Mouse (Mus musculus): ENCODE measurements around the gene Dusp13. TPM values are rescaled to one million over a fixed set of nuclear protein-coding genes. Genes with fewer than 3 reads are reported as not detected.

Gene Dusp13
- polyA plus RNA-seq, 1 experiment from 2014 or later: not detected

DNA sequence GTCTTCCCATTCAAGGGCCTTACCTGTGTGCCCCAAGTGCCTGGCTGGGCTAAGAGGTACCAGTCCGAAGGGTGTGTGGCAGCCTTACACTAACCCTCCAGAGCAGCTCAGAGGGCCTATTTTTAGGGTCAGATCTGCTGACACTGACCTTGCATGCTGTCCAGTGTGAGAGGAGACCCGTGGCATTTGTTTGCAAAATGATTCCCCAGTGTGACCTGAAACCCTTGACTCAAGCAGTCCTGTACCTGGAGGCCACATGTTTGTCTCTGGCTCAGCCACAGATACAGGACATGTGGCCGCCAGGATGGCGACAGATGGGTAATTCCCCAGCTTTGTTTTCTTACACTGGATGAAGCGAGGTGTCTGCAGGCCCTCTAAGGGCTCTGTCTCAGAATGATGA is 36.5 kb downstream of the Dusp13 start, which contains the start of gene Dupd1:
Dupd1 (minus strand) TSS at position 91 of the 400 bp plus-strand sequence.
- H3K9me3 ChIP-seq: no peaks in the 10 kb centered on the region
- no peaks in the 10 kb centered on the region for H3K36me3 ChIP-seq (replicated peaks)
- peaks cover 2% of the 10 kb centered on the region; the same call in 1 of the 2 replicates for H3K27me3 ChIP-seq (ENCODE audit: poor library complexity, severe bottlenecking)
- H3K4me1 ChIP-seq: peaks cover 14% of the 10 kb centered on the region
- H3K4me3 ChIP-seq: no peak within 1 kb of the TSS
- H3K27ac ChIP-seq: no peak within 1 kb of the TSS
- 81% methylated on average over 5 of the region's 5 CpGs for WGBS
- no peak for DNase-seq (ENCODE audit: extremely low spot score, low spot score)

DNA sequence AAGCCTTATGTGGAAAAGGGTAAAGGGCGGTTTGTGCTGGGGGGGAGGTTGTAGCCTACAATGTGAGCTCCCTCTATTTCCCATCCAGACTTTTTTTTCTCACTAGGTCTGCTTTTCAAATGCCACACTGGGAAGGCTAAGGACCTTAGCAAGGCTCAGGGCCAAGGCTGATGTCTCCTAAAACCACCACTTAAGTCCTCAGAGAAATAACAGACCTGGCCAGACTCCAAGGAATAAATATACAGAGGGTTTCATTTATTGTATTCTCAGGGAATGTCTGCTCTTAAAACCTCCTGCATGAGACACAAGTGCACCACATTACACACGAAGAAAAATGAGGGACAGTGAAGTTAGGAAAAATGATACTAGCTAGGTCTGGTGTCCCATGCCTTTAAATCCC is 39.8 kb downstream of the Dusp13 start:
- no peak for DNase-seq (ENCODE audit: extremely low spot score, low spot score)
- Histone ChIP-seq H3K4me1 (peaks cover 20% of the 10 kb centered on the region), H3K9me3 (no peaks in the 10 kb centered on the region), H3K36me3 (replicated peaks) (no peaks in the 10 kb centered on the region), H3K27ac (no peak overlapping the region; the same call in 1 of the 2 replicates), H3K27me3 (ENCODE audit: poor library complexity, severe bottlenecking) (no peaks in the 10 kb centered on the region), H3K4me3 (no peak overlapping the region)
- 84% methylated on average over 2 of the region's 2 CpGs for WGBS

DNA sequence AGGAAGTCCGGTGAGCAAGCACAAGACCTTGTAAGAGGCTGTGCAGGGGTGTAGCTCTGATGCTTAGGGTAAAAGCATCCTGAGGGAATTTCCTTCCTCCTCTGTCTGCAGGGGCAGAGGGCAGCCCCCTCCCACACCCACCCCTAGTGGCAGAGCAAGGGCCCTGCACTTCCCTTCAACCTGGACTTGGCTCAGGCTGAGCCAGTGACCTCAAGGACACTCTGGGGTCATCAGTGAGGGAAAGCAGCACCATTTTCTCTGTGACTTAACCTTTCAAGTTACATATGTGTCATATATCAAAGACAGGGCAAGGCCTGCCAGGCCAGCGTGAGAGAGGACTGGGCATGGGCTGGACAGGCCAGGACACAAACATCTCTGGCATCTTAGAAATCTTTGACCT is 41.4 kb downstream of the Dusp13 start:
- H3K27ac ChIP-seq: peak overlapping the region; percentile 58; the same call in 1 of the 2 replicates
- no peak for DNase-seq (ENCODE audit: extremely low spot score, low spot score)
- H3K4me1 ChIP-seq: peaks cover 16% of the 10 kb centered on the region
- no peaks in the 10 kb centered on the region for H3K36me3 ChIP-seq (replicated peaks)
- no peak overlapping the region for H3K4me3 ChIP-seq
- WGBS: 45% methylated on average over 2 of the region's 2 CpGs
- H3K9me3 ChIP-seq: no peaks in the 10 kb centered on the region
- no peaks in the 10 kb centered on the region for H3K27me3 ChIP-seq (ENCODE audit: poor library complexity, severe bottlenecking)

DNA sequence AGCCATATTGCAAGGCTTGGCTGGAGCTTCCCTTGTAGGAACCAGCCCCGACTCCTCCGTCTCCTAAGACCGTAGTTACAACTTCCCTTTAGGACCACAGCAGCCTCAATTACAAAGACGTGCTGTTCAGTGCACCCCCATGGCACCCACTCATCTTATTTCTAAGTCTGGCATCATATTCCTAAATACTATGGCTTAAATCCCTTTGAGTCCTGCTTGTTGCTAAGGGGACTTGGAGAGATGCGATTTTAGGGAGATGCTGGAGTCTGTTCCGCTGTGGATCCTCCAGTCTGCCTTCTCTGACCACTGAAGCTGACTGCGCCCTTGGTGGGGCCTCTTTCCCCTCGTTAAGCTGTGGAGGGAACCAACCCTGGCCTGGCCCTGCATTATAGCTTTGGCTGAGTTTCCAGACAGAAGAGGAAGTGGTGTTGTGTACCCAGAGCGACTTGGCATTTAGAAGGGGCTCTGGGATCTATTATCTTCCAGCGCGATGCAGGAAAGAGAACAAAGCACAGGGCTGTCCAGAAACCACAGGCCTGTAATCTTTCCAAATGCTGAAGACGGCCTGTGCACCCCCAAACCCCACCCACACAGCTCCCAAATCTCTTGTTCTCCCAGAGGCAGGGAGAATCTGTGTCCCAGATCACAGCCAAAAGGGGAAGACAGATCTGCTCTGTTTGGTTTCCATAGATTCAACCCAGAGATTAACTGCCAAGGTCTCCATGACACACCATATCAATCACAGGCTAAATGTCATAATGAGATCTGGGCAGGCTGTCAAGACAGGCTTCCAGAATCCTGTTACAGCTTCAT is 44.0 kb downstream of the Dusp13 start:
- Histone ChIP-seq H3K27me3 (ENCODE audit: poor library complexity, severe bottlenecking) (no peaks in the 10 kb centered on the region), H3K4me1 (peaks cover 16% of the 10 kb centered on the region), H3K27ac (peak overlapping the region; percentile 56), H3K4me3 (no peak overlapping the region), H3K9me3 (no peaks in the 10 kb centered on the region), H3K36me3 (replicated peaks) (no peaks in the 10 kb centered on the region)
- no peak for DNase-seq (ENCODE audit: extremely low spot score, low spot score)
- WGBS: 65% methylated on average over 12 of the region's 12 CpGs

DNA sequence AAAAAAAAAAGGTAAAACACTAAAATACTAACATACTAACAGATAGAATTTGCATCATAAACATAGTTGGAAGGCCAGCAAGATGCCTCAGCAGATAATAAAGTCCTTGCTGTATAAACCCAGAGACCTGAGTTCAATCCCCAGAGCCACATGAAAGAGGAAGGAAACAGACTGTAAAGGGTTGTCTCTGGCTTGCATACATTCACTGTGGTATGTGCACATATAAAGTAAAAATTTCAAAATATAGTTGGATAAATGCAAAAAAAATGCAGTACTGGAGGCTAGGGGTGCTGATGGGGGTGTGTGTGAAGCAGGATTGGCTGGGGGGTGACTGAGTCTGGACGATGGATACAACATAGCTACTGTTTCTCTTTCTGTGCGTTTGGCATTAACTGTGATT is 45.5 kb downstream of the Dusp13 start:
- Histone ChIP-seq H3K36me3 (replicated peaks) (no peaks in the 10 kb centered on the region), H3K4me1 (peaks cover 16% of the 10 kb centered on the region), H3K27ac (no peak overlapping the region), H3K4me3 (no peak overlapping the region), H3K9me3 (no peaks in the 10 kb centered on the region), H3K27me3 (ENCODE audit: poor library complexity, severe bottlenecking) (no peaks in the 10 kb centered on the region)
- DNase-seq (ENCODE audit: extremely low spot score, low spot score): no peak
- 92% methylated on average over 2 of the region's 2 CpGs for WGBS

DNA sequence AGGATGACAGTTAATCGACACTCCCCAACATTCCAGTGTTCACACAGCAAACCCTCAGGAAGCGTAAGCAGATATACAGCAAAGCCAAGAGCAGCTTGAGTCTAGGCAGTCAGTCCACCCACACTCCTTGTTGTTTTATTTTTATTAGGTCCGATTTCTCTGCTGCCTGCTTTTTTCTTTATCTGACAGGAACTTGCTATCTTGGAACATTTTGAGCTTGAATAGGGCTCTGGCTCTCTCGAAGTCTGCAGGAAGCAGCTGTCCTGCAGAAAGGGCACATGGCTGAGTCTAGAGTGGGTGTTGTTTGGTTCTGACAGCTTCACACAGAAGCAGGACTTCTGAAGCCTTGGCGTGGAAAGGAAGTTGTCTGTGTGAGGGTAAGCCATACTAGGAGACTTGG is 47.7 kb downstream of the Dusp13 start:
- H3K36me3 ChIP-seq (replicated peaks): no peaks in the 10 kb centered on the region
- H3K4me3 ChIP-seq: no peak overlapping the region
- H3K27ac ChIP-seq: no peak overlapping the region
- H3K4me1 ChIP-seq: peaks cover 10% of the 10 kb centered on the region
- H3K9me3 ChIP-seq: no peaks in the 10 kb centered on the region
- no peak for DNase-seq (ENCODE audit: extremely low spot score, low spot score)
- 89% methylated on average over 5 of the region's 5 CpGs for WGBS
- no peaks in the 10 kb centered on the region for H3K27me3 ChIP-seq (ENCODE audit: poor library complexity, severe bottlenecking)

DNA sequence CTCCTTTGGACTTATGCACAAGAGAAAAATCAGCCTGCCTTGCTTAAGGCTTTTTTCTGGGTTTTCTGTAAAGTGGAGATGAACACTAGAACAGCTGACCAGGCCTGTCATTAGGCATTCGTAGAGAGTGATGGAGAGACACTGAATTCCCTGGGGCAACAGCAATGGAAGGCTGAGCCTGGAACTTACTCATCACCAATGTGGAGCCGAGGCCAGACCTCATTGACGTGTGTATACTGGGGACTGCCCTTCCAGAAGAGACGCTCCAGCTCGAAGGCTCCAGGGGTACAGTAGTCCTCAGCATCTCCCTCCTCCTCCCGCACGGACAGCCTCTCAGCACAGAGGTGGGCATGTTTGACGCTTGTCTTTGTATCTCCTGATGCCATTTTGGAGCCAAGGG is 48.3 kb downstream of the Dusp13 start:
- Histone ChIP-seq H3K4me3 (no peak overlapping the region), H3K36me3 (replicated peaks) (no peaks in the 10 kb centered on the region), H3K27ac (no peak overlapping the region; the same call in 1 of the 2 replicates), H3K4me1 (peaks cover 10% of the 10 kb centered on the region), H3K27me3 (ENCODE audit: poor library complexity, severe bottlenecking) (no peaks in the 10 kb centered on the region), H3K9me3 (no peaks in the 10 kb centered on the region)
- no peak for DNase-seq (ENCODE audit: extremely low spot score, low spot score)
- 93% methylated on average over 8 of the region's 8 CpGs for WGBS

DNA sequence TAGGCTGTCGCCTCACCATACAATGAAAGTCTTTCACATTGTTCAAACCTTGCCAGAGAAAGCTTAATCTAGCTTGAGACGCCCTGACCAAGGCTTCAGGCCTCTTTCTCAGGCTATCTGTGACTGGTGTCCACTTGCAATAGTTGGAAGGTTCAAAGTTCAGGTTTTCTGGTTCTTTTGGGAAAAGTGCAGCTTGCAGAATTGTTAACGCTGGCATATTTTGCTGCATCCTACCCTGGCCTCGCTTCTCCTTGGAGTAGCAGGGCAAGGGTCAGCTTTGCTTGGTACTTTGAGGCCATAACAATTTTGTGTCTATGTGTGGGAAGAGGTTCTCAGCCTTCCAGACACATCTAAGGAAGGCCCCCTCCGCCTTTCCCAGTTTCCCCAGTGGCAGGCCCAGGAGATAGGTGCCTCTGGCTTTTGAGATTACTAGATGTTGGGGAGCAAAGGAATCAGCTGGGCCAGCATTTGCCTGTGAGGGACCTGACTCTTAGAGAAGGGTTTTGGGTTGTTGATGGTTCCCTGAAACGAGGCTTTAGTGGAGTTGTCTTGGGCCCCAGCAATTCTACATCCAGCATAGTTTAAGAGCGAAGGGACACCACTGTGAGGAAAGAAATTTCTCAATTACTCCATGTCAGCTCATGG is 54.7 kb downstream of the Dusp13 start:
- DNase-seq (ENCODE audit: extremely low spot score, low spot score): no peak
- WGBS: 81% methylated on average over 7 of the region's 7 CpGs
- Histone ChIP-seq H3K27ac (no peak overlapping the region), H3K27me3 (ENCODE audit: poor library complexity, severe bottlenecking) (no peaks in the 10 kb centered on the region), H3K4me3 (no peak overlapping the region), H3K36me3 (replicated peaks) (no peaks in the 10 kb centered on the region), H3K9me3 (peaks cover 5% of the 10 kb centered on the region), H3K4me1 (peaks cover 3% of the 10 kb centered on the region; the same call in 1 of the 2 replicates)

DNA sequence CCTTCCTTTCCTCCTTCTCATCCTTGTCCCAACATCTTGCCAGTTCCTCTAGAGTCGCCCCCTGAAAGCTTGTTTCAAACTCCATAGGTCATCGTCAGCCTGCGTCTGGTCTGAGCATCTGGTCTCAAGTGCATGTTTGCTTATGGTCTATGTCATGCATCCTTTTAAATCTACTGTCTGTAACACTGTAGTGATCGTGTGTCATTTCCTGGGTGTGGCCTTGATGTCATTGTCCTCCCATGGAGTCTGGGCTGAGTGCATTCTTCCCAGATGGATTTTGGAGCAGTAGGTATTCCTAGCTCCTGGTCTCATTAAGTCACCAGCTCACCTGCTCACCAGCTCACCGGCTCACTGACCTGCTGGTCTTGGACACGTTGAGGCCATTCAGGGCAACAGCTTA is 56.0 kb downstream of the Dusp13 start:
- no peaks in the 10 kb centered on the region for H3K27me3 ChIP-seq (ENCODE audit: poor library complexity, severe bottlenecking)
- H3K9me3 ChIP-seq: peaks cover 5% of the 10 kb centered on the region
- no peak overlapping the region for H3K27ac ChIP-seq
- no peak overlapping the region for H3K4me3 ChIP-seq
- 83% methylated on average over 6 of the region's 6 CpGs for WGBS
- H3K4me1 ChIP-seq: peaks cover 3% of the 10 kb centered on the region; the same call in 1 of the 2 replicates
- no peaks in the 10 kb centered on the region for H3K36me3 ChIP-seq (replicated peaks)
- no peak for DNase-seq (ENCODE audit: extremely low spot score, low spot score)

DNA sequence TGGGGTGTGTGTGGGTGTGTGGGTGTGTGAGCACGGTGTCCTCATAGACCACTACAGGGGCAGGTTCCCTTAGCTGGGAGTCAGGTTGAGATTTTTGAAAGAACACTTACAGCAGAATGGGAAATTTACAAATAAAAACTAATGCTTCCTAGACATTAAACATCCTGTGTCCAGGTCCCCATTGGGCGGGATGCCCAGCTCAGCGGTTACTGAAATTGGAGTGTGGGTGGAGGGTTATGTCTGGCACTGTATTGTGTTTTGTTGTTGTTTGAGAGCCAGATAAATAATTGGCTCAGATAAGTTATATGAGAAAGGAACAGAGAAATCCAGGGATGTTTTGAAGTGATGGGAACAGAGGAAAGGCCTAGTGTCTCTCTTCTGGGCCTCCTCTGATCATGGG is 59.9 kb downstream of the Dusp13 start:
- H3K4me3 ChIP-seq: no peak overlapping the region
- peaks cover 11% of the 10 kb centered on the region for H3K4me1 ChIP-seq
- no peak for DNase-seq (ENCODE audit: extremely low spot score, low spot score)
- WGBS: 95% methylated on average over 3 of the region's 3 CpGs
- H3K9me3 ChIP-seq: peaks cover 5% of the 10 kb centered on the region
- peaks cover 26% of the 10 kb centered on the region for H3K27me3 ChIP-seq (ENCODE audit: poor library complexity, severe bottlenecking)
- no peaks in the 10 kb centered on the region for H3K36me3 ChIP-seq (replicated peaks)
- H3K27ac ChIP-seq: no peak overlapping the region

DNA sequence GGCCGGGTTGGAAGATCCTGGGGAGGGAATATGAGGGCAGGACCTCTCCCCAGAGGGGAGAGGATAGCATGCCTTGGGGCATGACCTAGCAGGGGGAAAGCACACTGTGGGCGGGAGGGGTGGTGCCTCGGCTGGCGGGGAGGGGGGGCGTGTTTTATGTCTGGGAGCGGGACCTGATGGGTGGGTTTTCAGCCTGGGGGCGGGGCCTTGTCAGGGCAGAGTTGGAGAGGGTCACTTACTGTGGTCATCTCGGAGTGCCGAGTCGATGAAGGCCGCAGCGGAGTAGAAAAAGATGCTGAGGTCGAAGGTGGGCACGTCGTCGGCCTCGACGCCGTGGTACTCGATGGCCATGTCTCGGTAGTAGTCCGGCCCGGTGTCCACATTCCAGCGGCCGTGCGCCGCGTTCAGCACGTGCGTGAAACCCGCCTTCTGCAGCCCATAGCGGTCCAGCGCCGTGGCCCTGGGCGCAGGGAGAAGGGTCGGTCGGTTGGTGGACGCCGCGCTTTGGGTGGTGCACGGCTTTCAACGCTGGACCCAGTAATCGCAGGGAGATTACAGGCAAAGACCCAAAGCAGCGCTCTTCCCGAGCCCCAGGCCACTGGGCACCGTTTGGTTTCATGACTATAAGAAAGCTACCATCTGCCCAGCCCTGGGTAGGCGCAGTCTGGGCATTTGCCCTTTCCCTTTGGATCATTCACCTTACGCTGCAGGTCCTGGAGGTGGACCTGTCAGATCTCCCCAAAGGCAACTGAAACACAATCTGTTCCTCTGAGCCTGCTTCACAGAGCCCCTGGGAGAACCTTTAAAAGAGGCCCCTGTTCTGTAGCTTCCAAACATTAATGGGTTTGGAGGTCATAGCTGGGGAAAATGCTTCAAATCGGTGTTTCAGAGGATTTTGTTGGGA is 64.4 kb downstream of the Dusp13 start:
- Histone ChIP-seq H3K27me3 (ENCODE audit: poor library complexity, severe bottlenecking) (peaks cover 34% of the 10 kb centered on the region), H3K27ac (peak overlapping the region; percentile 75), H3K9me3 (no peaks in the 10 kb centered on the region), H3K4me1 (peaks cover 51% of the 10 kb centered on the region), H3K36me3 (replicated peaks) (no peaks in the 10 kb centered on the region), H3K4me3 (peak overlapping the region; percentile 49)
- 9% methylated on average over 49 of the region's 49 CpGs for WGBS
- DNase-seq (ENCODE audit: extremely low spot score, low spot score): peak; percentile 66

DNA sequence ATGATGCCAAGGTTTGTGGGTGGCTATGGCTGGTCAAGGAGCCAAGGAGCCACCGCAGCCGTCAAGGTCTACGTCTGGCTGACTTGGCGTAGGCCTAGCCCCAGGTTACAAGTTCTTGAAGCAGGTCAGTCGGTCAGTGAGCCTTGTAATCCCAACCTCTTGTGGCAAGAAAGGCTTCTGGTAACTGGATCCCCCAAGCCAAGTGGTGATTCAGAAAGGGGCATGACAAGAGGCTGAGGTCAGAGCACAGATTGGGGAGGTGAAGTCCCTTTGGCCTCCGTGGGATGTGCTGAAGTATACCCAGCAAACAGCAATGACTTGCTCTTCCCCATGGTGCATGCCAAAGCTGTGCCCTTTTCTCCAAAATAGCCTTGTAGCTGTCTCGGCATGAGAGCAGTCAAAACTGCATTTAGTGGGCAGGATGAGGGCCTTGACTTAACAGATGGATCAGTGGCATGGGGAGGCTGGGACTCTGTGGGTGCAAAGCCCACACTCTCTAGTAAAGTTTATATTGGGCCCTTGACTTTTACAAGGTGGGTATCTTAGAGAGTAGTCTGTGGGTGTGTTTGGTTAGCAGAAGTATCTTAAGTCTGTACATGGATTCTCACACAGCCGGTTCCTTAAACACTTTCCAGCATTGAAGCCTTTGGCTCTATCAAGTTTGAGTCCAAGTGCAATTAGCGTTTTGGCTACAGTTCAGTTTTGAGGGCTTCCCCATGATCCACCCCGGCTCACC is 65.4 kb downstream of the Dusp13 start:
- DNase-seq (ENCODE audit: extremely low spot score, low spot score): no peak
- Histone ChIP-seq H3K27ac (no peak overlapping the region), H3K4me3 (no peak overlapping the region), H3K27me3 (ENCODE audit: poor library complexity, severe bottlenecking) (peaks cover 34% of the 10 kb centered on the region), H3K36me3 (replicated peaks) (no peaks in the 10 kb centered on the region), H3K4me1 (peaks cover 56% of the 10 kb centered on the region), H3K9me3 (no peaks in the 10 kb centered on the region)
- WGBS: 79% methylated on average over 10 of the region's 10 CpGs

Data from forebrain, embryonic 10.5 days (tissue).